Mouse (Mus musculus) gastrocnemius, adult 2 months (tissue): ENCODE results near the gene Gnptab. TPM values are rescaled to one million over a fixed set of nuclear protein-coding genes. Genes with fewer than 3 reads are reported as not detected.
A peak's percentile ranks its signal among the peaks of the same experiment; 100 is the strongest.
"Not testable (repeated sequence)": the region's sequence is repeated elsewhere in the genome, so short reads cannot be mapped to it uniquely, and the experiment has no call there.

Experiments used
- DNase-seq: peaks from one replicate; pipeline ENCODE4 v3.0.0; 2022
- H3K27ac ChIP-seq: fragments of 200-600 bp; 2 replicates; pipeline ENCODE4 v1.8.1; 2022; ENCODE audit warnings: mild to moderate bottlenecking
- H3K4me3 ChIP-seq: fragments of 200-600 bp; 2 replicates; pipeline ENCODE4 v1.8.1; 2022; ENCODE audit warnings: mild to moderate bottlenecking, moderate library complexity
- CTCF ChIP-seq: fragments of 200-600 bp; IDR thresholded peaks from 2 replicates; pipeline ENCODE4 v1.8.1; 2022; ENCODE audit warnings: antibody characterized with exemption, mild to moderate bottlenecking, moderate library complexity
- intact Hi-C: fragments of 180-260 bp; cut with DNase I; formaldehyde crosslinking; loops from one replicate; pipeline ENCODE4 v1.15.1; 2025
- total RNA-seq, 2 experiments: library from RNA; stranded (reverse); gene quantifications; 2 replicates each; pipeline ENCODE4 v1.2.3; 2021

Gene Gnptab
- total RNA-seq, 2 experiments from 2014 or later, result 14.7 to 15.3 TPM

DNA sequence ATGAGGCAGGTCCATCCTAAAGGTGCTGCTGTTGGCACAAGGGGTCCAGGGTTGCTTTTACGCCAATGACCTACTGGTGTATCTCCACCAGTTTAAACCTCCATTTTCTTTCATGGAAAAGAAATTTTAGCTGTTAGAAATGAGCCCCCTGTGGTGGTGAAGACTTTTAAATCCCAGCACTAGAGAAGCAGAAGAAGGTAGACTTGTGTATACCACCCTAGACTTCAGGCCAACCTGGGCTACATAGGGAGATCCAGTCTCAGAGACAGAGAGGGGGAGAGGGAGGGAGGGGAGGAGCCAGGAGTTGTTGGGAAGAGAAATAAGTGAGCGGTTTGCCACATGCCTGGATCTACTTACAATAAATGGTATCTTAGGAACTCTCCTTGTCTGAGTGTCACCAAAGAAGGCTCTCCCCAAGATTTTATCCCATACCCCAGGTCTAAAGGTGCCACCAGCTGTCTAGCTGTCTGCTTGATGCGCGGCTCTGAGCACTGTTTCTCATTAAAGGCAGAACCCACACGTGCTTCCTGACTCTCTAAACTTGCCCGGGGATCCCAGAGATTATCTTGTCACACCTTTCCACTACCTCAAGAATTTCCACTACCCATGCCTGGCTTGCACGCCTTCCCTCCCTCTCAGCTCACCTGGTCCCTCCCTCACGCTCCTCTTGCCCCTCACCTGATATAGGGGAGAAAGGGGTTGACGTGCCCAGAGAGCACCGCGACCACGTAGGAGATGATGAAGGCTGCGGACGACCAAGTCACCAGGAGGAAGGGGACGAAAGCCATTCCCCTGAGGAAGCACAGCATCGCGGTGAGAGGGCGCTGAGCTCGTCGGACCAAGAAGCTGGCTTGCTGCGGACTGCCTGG is 22.6 kb upstream of the Gnptab start:
- intact Hi-C loops, result no loop called here
- peak overlapping the region; percentile 83 for H3K27ac ChIP-seq
- TF ChIP-seq CTCF, result no peak
- peak overlapping the region; percentile 82 for H3K4me3 ChIP-seq
- DNase-seq, result no peak

GRCm38 (mm10) chr10:88356983-88357559 is 21.9 kb upstream of the Gnptab start:
- Histone ChIP-seq H3K4me3 (peak overlapping the region; percentile 82), H3K27ac (peak overlapping the region; percentile 83)
- no peak for TF ChIP-seq CTCF
- peak; percentile 87 for DNase-seq
- intact Hi-C loops, result no loop called here

DNA sequence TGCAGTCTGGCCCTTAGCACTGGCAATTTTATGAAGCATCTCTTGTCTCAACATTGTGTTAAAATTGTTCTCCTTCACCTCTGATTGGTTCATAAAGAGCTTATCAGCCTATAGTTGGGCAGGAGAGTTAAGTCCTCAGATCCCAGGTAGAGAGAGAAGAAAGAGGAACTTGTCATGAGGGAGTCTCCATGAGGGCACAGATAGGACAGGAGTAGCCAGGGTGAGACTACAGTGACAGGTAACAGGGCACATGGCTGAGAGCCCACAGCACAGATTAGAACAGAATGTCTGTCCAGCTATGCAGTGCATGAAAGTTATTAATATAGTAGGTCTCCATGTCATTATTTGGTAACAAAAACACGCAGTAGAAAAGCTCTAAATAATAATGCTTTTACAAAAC is 16.7 kb upstream of the Gnptab start:
- no peak overlapping the region for H3K27ac ChIP-seq
- no peak for DNase-seq
- TF ChIP-seq CTCF, result no peak
- intact Hi-C loops, result no loop called here
- H3K4me3 ChIP-seq, result no peak overlapping the region

DNA sequence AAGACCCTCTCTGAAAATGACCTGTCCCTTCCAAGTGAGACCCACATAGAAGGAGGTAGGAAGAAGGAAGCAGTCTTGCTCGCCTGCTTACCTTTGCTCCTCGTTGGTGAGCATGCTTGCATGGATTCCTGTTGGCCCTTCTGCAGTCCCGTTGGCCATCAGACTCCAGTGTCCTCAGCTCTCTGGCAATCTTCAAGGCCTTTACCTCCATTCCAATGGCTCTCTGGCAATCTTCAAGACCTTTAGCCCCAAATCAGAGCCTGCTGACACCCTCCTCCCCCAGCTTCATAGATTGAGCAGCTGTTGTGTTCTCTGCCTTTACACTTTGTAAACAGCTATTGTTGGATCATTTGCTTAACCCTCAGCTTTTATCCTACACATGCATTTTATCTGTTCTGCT is 14.7 kb upstream of the Gnptab start:
- no peak for DNase-seq
- Histone ChIP-seq H3K27ac (no peak overlapping the region), H3K4me3 (no peak overlapping the region)
- intact Hi-C loops, result no loop called here
- TF ChIP-seq CTCF, result no peak

DNA sequence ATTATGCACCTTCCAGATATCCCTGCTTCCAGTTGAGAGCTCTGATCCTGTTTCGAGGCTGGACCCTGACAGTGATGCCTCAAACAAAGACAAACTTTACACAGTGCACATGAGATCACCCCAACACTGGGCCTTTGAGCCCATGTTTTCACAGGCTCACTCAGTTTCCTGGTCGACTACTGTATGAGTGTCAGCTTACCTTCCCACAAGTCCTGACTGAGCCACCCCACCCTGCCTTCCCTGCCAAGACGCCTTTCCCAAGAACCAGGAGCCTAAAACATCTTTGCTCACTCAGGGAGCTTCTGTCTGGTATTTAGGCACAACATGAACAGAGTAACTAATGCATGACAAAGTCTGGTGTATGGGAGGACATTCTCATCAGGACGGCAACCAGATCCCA is 9.7 kb upstream of the Gnptab start:
- intact Hi-C loops, result no loop called here
- no peak for TF ChIP-seq CTCF

GRCm38 (mm10) chr10:88371793-88372192 is 7.1 kb upstream of the Gnptab start:
- Histone ChIP-seq H3K27ac (no peak overlapping the region), H3K4me3 (no peak overlapping the region)
- intact Hi-C loops, result no loop called here
- TF ChIP-seq CTCF, result peak; percentile 56
- DNase-seq, result peak; percentile 34

More for the DNA sequence above, 9.7 kb upstream of the Gnptab start:
- DNase-seq, result no peak
- Histone ChIP-seq H3K4me3 (no peak overlapping the region), H3K27ac (no peak overlapping the region)

DNA sequence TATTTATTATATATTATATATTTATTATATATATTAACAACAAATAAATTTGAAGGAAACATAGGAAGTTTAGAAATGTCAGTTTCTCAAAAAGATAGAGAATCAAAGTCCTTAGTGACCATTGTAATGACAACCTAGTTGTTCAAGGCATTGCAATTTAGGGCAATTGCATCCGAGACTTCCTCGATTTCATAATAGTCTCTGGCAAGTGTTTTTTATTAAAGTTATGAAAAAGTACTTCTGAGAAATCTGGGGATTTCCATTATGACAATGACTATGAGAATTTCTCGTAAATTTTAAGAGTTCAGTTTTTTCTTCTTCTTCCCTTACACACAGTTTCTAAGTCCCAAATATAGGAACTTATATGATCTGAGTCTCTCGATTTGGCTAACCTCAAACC is 6.5 kb upstream of the Gnptab start:
- intact Hi-C loops, result no loop called here
- no peak for DNase-seq
- Histone ChIP-seq H3K27ac (no peak overlapping the region), H3K4me3 (no peak overlapping the region)
- TF ChIP-seq CTCF, result no peak

- DNase-seq, intact Hi-C loops: not testable (repeated sequence)
These were observed 6.0 kb upstream of the Gnptab start for GRCm38 (mm10) chr10:88372945-88373344.

DNA sequence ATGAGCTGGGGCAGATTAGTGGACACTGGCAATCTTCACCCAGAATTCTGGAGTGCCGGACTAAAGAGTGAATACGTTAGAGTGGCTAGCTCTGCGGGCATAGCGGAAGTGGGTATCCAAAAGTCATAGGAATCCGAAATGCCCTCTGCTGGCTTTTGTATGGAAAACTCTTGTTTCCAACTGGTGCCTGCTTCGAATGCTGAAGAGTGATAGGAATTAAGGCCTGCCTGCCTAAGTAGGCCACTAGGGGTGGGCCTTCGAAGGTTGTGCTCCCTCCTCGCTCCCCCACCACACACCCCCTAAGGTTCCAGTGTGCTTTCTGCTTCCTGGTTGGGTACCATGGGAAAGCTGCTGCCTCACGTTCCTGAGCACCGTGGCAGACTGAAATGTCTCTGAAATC is 3.9 kb upstream of the Gnptab start:
- intact Hi-C loops, result loop anchor here (5.0 kb wide), 1 partner anchor 357 kb away; the partner anchor contains the start of gene Arl1
- TF ChIP-seq CTCF, result no peak
- H3K27ac ChIP-seq, result no peak overlapping the region
- H3K4me3 ChIP-seq, result no peak overlapping the region
- DNase-seq, result no peak

More at GRCm38 (mm10) chr10:88372945-88373344, 6.0 kb upstream of the Gnptab start:
- not testable (repeated sequence) for H3K4me3 ChIP-seq, H3K27ac ChIP-seq

DNA sequence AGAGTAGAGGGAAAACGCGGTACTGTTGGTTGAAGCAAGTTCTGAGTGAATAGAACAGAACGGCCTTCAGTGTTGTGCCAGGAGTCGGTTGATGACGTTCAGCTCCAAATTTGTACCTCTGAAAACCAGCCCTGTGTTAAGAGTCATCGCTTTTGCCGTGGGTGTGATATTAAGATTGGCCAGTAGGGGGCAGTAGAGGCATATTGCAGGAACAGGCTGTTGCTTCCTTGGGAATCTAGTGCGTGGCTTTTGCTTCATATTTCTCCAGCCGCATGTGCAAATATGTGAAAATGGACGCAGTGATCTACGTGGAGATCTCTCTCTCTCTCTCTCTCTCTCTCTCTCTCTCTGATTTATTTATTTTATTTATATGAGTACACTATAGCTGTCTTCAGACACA is 2.2 kb upstream of the Gnptab start:
- Histone ChIP-seq H3K4me3 (peak overlapping the region; percentile 56), H3K27ac (peak overlapping the region; percentile 51)
- intact Hi-C loops, result loop anchor here (1.0 to 5.0 kb wide), 2 partner anchors 50 to 356 kb away; partner anchors contain the start of gene Arl1
- DNase-seq, result peak; percentile 90
- peak; percentile 93 for TF ChIP-seq CTCF

DNA sequence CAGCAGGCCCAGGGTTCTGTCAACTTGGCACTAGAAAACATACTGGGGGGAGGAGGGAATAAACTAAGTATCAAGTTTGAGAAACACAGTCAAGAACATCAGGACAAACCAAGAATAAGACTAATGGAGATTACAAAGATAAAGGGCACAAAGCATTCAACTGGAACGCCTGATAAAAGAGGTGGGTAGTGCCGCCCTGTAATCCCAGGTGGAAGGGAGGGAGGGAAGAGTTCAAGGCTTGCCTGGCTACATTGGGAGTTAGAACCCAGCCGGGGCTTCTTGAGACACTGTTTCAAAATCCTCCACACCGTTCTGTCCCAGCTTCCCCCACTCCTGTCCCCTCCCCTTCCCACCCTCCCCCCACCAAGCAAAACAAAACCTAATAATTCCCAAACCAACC is 1.3 kb upstream of the Gnptab start:
- intact Hi-C loops, result loop anchor here (5.0 kb wide), 1 partner anchor 355 kb away; the partner anchor contains the start of gene Arl1
- Histone ChIP-seq H3K27ac (no peak overlapping the region), H3K4me3 (no peak overlapping the region)
- no peak for DNase-seq
- TF ChIP-seq CTCF, result no peak

GRCm38 (mm10) chr10:88380002-88380401 is 1.1 kb downstream of the Gnptab start:
- Histone ChIP-seq H3K4me3 (peak overlapping the region; percentile 90), H3K27ac (peak overlapping the region; percentile 90)
- no peak for TF ChIP-seq CTCF
- intact Hi-C loops, result loop anchor here (5.0 kb wide), 1 partner anchor 122 kb away; the partner anchor contains the start of gene Chpt1
- peak; percentile 62 for DNase-seq

GRCm38 (mm10) chr10:88380430-88381060 is 1.6 kb downstream of the Gnptab start:
- intact Hi-C loops, result loop anchor here (5.0 kb wide), 1 partner anchor 122 kb away; the partner anchor contains the start of gene Chpt1
- peak; percentile 77 for DNase-seq
- TF ChIP-seq CTCF, result peak; percentile 27; the same call in 1 of the 2 replicates
- Histone ChIP-seq H3K4me3 (peak overlapping the region; percentile 90), H3K27ac (peak overlapping the region; percentile 90)
